Mouse (Mus musculus): ENCODE measurements at regions not wholly inside any gene's neighbourhood (a gene's known extent, or its start where the extent isn't known, plus 50 kb on each side); places are given as distances from the start of the nearest gene placed in this dataset.
A peak's percentile ranks its signal among the peaks of the same experiment; 100 is the strongest.

GRCm38 (mm10) chr9:81140158-81140557, 493.5 kb downstream of the Htr1b start:
- no peak for DNase-seq (ENCODE audit: inconsistent ontology term)

GRCm38 (mm10) chr9:81136366-81136765, 497.3 kb downstream of the Htr1b start:
- DNase-seq (ENCODE audit: inconsistent ontology term), result no peak

GRCm38 (mm10) chr9:81113044-81113443, 520.6 kb downstream of the Htr1b start:
- no peak for DNase-seq (ENCODE audit: inconsistent ontology term)

GRCm38 (mm10) chr9:81073248-81073647, 560.4 kb downstream of the Htr1b start:
- DNase-seq (ENCODE audit: inconsistent ontology term), result no peak

GRCm38 (mm10) chr9:81042521-81042920, 577.2 kb upstream of the Impg1 start:
- DNase-seq (ENCODE audit: inconsistent ontology term), result peak; percentile 43

GRCm38 (mm10) chr9:81041967-81042366, 576.7 kb upstream of the Impg1 start:
- DNase-seq (ENCODE audit: inconsistent ontology term), result no peak
